Mouse (Mus musculus): ENCODE measurements at regions not wholly inside any gene's neighbourhood (a gene's known extent, or its start where the extent isn't known, plus 50 kb on each side); places are given as distances from the start of the nearest gene placed in this dataset.
"Not testable (repeated sequence)": the region's sequence is repeated elsewhere in the genome, so short reads cannot be mapped to it uniquely, and the experiment has no call there.

DNA sequence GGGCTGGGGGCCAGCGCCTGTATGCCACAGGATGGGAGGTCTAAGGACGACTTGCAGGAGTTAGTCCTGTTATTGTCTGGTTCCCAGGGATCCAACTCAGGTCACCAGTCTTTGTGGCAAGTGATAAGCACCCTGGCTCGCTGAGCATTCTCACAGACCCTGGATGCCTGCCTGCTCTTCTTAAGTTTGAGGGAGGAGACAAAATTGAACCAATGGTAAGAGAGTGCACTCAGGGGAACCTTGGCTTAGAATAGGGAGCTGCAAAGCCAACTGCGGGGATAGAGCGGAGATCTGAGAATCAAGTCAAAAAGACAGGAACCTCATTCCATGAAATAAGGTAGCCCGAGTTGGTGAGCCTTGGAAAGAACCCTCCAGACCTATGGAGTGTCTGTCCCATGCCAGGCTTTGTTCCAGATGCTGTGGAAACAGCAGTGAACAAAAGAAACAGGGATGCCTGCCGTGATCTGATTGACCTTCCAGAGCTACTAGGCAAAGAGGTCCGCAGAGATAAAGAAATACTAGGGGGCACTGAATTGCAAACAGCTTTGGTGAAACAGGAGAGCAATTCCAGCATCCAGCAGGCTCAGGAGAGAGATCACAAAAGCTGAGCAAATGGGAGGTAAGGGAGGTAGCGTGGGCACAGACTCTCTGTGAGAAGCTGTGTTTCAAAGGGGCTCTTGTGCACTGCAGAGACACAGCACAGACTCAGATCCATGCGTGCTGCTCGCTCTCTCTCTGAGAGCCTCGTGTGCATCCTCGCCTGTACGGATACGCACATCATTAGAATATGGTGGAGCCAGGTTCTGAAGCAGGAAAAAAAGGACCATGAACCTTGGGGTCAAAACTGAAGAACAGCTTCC is 82.9 kb upstream of the Cep85l start:
- DNase-seq (ENCODE audit: low read depth, low spot score) (no peak), ATAC-seq (no peak)
- in situ Hi-C loops (cut with MboI; ENCODE audit: low pct_unique_long_range_greater_than_20kb): no loop called here
- H3K27me3 ChIP-seq: no peaks in the 10 kb centered on the region
- POLR2A ChIA-PET: no interaction called here
- CTCF ChIA-PET: interaction anchor here (1.1 to 1.9 kb wide), 2 partner anchors 10 to 115 kb away, joined by 3 to 5 read pairs; no protein-coding TSS in a partner anchor
- TF ChIP-seq CTCF (IDR thresholded peaks at IDR 0.05): no peak

GRCm38 (mm10) chr10:53461070-53461781 is 81.5 kb upstream of the Cep85l start:
- ATAC-seq: no peak
- peak; percentile 55 for TF ChIP-seq CTCF (IDR thresholded peaks at IDR 0.05)
- no peak for DNase-seq (ENCODE audit: low read depth, low spot score)
- in situ Hi-C loops (cut with MboI; ENCODE audit: low pct_unique_long_range_greater_than_20kb): no loop called here
- no peaks in the 10 kb centered on the region for H3K27me3 ChIP-seq
- POLR2A ChIA-PET: no interaction called here
- CTCF ChIA-PET: no interaction called here

DNA sequence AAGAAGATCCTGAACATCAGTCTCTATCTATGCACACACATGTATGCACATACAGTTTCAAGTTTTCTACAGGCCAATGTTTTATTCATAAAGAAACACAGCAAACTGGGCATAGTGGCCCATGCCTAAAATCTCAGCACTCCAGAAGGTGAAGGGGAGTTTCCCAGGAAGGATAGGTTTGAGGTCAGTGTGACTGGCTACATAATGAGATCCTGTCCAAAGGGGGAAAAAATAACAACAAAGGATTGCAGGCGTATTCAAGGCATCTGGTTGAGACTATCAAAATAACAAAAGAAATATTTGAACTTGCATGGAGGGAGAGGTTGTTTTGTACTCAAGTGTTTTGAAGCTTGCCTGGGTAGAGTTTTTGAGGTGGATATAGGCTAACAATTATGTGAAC is 80.0 kb upstream of the Cep85l start:
- H3K27me3 ChIP-seq; CTCF ChIA-PET; in situ Hi-C loops (cut with MboI; ENCODE audit: low pct_unique_long_range_greater_than_20kb); ATAC-seq; DNase-seq (ENCODE audit: low read depth, low spot score): not testable (repeated sequence)
- POLR2A ChIA-PET: interaction anchor here (0.6 kb wide), 1 partner anchor 182 kb away, joined by 4 read pairs; no protein-coding TSS in a partner anchor

DNA sequence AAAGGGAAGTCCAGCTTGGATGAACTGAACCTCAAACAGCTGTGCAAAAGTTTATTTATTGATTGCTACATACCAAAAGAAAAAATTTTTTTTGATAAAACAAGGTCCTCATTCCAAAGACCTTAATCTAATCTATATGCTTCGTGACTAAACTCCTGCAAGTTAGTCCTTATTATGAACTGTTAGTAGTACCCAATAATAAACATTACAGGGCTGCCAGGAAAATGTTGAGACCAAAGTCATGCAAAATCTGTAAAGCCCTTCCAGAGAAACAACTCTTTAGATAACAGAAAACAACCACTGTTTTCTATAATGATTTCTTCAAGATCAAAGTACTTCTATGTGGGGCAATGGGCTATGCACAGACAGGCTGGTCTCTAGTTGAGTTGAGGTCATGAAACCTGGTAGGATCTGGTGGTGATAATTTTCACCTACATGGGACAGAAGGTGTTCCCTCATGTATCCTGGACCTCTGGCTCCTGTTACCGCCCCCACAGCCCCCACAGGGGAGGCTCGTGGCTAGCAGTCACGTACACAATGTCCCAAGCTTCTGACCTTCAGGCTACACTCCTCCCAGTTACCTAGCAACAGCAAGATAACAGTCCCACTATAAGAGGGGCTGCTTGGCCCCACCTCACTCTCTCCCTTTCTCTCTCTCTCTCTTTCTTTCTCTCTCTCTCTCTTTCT is 76.4 kb upstream of the Cep85l start:
- ATAC-seq (no peak), DNase-seq (ENCODE audit: low read depth, low spot score) (no peak)
- TF ChIP-seq CTCF (IDR thresholded peaks at IDR 0.05): no peak
- H3K27me3 ChIP-seq: no peaks in the 10 kb centered on the region
- in situ Hi-C loops (cut with MboI; ENCODE audit: low pct_unique_long_range_greater_than_20kb): no loop called here
- POLR2A ChIA-PET: interaction anchor here (0.6 to 0.7 kb wide), 2 partner anchors 14 to 110 kb away, joined by 3 to 4 read pairs; no protein-coding TSS in a partner anchor
- CTCF ChIA-PET: interaction anchor here (1.0 to 1.3 kb wide), 3 partner anchors 10 to 108 kb away, joined by 3 to 4 read pairs (median 3); no protein-coding TSS in a partner anchor

- no peak for TF ChIP-seq CTCF (IDR thresholded peaks at IDR 0.05)
- ATAC-seq (peak; percentile 47), DNase-seq (ENCODE audit: low read depth, low spot score) (no peak)
- in situ Hi-C loops (cut with MboI; ENCODE audit: low pct_unique_long_range_greater_than_20kb): no loop called here
- ChIA-PET POLR2A (no interaction called here), CTCF (no interaction called here)
- H3K27me3 ChIP-seq: no peaks in the 10 kb centered on the region
Measured at GRCm38 (mm10) chr10:53444789-53445188, 65.0 kb upstream of the Cep85l start.

DNA sequence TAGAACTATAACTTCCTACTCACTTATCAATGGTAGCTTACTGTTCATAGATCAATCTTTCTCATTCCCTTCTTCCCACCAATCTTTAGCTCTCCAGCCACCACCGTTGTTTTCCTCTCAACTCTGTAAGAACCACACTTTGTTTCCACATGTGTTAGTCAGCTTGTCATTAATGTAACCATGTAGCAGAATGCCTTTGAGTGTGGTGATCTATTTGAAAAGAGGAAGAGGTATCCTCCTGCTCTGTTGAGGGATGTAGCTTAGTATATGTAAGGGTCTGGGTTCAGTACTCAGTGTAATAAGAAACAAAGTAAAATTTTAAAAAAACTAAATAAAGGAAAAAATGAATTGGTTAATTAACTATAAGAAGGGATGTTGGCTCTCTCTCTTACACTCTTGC is 63.7 kb upstream of the Cep85l start:
- DNase-seq (ENCODE audit: low read depth, low spot score): no peak
- ChIA-PET CTCF (no interaction called here), POLR2A (no interaction called here)
- TF ChIP-seq CTCF (IDR thresholded peaks at IDR 0.05): no peak
- H3K27me3 ChIP-seq: no peaks in the 10 kb centered on the region
- in situ Hi-C loops (cut with MboI; ENCODE audit: low pct_unique_long_range_greater_than_20kb): no loop called here
- no peak for ATAC-seq

GRCm38 (mm10) chr10:53442912-53443311 is 63.2 kb upstream of the Cep85l start:
- no peaks in the 10 kb centered on the region for H3K27me3 ChIP-seq
- DNase-seq (ENCODE audit: low read depth, low spot score): no peak
- TF ChIP-seq CTCF (IDR thresholded peaks at IDR 0.05): no peak
- ATAC-seq: no peak
- ChIA-PET POLR2A (no interaction called here), CTCF (no interaction called here)
- in situ Hi-C loops (cut with MboI; ENCODE audit: low pct_unique_long_range_greater_than_20kb): no loop called here

DNA sequence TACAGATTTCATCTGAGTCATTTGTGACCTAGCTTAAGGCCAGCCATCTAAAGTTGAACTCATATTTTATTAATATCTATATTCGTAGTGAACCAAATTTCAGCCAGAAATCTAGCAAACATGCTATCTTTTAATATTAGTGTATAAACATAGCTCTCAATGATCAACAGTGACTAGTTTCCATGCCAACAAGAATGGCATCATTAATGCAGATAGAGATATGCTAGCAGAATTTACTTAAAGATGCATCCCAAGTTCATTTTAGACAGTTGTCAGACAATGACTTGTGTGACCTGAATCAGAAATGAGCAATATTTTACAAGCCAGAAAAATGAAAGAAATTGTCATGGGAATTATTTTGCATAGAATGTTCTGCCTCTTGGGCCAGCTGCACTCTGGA is 60.5 kb upstream of the Cep85l start:
- CTCF ChIA-PET: no interaction called here
- ATAC-seq: no peak
- POLR2A ChIA-PET: no interaction called here
- DNase-seq (ENCODE audit: low read depth, low spot score): no peak
- no peak for TF ChIP-seq CTCF (IDR thresholded peaks at IDR 0.05)
- no peaks in the 10 kb centered on the region for H3K27me3 ChIP-seq
- in situ Hi-C loops (cut with MboI; ENCODE audit: low pct_unique_long_range_greater_than_20kb): no loop called here

GRCm38 (mm10) chr10:53438388-53438787 is 58.6 kb upstream of the Cep85l start:
- ChIA-PET CTCF (interaction anchor here (1.2 kb wide), 1 partner anchor 9 kb away, joined by 3 read pairs; no protein-coding TSS in a partner anchor), POLR2A (no interaction called here)
- no peak for DNase-seq (ENCODE audit: low read depth, low spot score)
- in situ Hi-C loops (cut with MboI; ENCODE audit: low pct_unique_long_range_greater_than_20kb): no loop called here
- no peaks in the 10 kb centered on the region for H3K27me3 ChIP-seq
- no peak for TF ChIP-seq CTCF (IDR thresholded peaks at IDR 0.05)
- no peak for ATAC-seq

GRCm38 (mm10) chr10:53437724-53438123 is 58.0 kb upstream of the Cep85l start:
- ATAC-seq (no peak), DNase-seq (ENCODE audit: low read depth, low spot score) (no peak)
- TF ChIP-seq CTCF (IDR thresholded peaks at IDR 0.05): no peak
- ChIA-PET POLR2A (interaction anchor here (1.0 kb wide), 1 partner anchor 9 kb away, joined by 3 read pairs; no protein-coding TSS in a partner anchor), CTCF (interaction anchor here (0.7 to 1.2 kb wide), 3 partner anchors 9 to 10 kb away, joined by 3 read pairs; no protein-coding TSS in a partner anchor)
- in situ Hi-C loops (cut with MboI; ENCODE audit: low pct_unique_long_range_greater_than_20kb): no loop called here
- no peaks in the 10 kb centered on the region for H3K27me3 ChIP-seq

All from Patski (cell line).